Mouse (Mus musculus): ENCODE results near the gene Elovl6.

Gene Elovl6

GRCm38 (mm10) chr3:129649586-129650292 lies 117.6 kb downstream of the Elovl6 start:
- peak; percentile 53 to 64 for DNase-seq

GRCm38 (mm10) chr3:129650293-129650612 lies 118.1 kb downstream of the Elovl6 start:
- no peak for DNase-seq

GRCm38 (mm10) chr3:129650931-129651330 lies 118.8 kb downstream of the Elovl6 start:
- no peak for DNase-seq

GRCm38 (mm10) chr3:129651765-129652164 lies 119.6 kb downstream of the Elovl6 start:
- no peak for DNase-seq

DNA sequence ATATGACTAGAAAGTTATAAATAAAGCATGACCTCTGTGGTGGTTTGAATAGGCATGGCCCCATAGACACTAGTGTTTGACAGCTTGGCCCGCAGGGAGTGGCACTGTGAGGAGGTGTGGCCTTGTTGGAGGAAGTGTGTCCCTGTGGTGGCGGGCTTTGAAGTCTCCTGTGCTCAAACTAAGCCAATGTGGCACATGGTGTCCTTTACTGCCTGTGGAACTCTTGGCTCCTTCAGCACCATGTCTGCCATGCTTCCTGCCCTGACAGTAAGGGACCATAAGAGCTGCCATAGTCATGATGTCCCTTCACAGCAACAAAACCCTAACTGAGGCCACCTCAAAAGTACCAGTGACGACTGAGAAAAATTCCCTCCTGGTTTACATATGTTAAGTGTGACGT lies 120.3 kb downstream of the Elovl6 start:
- DNase-seq: no peak

DNA sequence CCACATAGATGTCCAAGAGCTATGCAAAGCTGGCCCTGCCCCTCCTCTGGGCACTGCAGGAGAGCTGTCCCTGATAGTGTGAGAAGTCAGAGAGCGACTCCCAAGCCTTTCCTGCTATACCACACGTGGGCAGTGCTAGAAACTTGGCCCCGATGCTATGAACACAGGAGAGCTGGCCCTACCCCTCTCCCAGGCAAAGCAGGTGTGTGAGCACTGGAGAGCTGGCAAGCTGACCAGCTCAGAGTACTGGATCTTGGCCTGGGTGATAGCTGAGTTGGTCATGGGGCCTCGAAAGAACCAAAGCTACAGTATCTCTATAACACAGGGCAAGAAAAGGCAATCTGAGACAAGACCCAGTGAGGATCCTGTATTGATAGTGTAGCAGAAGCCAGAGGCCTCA lies 124.4 kb downstream of the Elovl6 start:
- no peak for DNase-seq

DNA sequence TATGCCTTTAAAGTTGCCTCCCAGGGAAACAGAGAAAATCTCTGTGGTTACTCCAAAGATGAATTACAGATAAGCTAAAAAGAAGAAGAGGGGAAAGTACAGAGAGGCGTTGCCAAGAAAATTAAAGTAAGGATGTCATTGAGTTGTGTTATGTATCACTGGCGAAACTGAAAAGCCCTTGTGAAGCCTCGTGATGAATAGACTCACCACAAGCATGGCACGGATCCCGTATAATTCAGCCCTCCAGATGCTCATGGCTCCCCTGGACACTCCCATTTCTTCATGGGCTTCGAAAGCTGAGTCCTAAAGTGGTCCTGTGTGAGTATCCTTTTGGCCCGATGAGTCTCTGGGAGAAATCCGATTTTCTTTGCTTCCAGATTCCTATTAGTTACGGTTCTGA lies 125.1 kb downstream of the Elovl6 start:
- DNase-seq: no peak

DNA sequence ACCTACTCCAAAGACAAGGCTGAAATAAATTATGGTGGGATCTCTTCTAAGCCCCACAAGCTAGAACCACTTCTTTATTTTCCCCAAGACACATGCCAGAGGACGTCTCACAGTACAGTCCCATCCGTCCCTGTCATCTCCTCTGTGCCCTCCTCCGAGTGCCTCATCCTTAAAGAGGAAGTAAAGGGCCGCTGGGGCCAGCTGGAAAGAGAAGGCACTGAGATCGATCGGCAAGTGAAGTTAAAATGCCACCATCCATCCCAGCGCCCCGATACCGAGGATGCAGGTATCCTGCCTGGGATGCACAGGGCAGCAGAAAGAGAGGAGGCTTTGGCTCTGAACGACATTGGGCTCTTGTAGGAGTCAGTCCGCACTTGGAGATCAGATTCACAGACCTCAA lies 125.6 kb downstream of the Elovl6 start:
- no peak for DNase-seq

- DNase-seq: no peak
These were observed 126.6 kb downstream of the Elovl6 start for GRCm38 (mm10) chr3:129658776-129659175.

DNA sequence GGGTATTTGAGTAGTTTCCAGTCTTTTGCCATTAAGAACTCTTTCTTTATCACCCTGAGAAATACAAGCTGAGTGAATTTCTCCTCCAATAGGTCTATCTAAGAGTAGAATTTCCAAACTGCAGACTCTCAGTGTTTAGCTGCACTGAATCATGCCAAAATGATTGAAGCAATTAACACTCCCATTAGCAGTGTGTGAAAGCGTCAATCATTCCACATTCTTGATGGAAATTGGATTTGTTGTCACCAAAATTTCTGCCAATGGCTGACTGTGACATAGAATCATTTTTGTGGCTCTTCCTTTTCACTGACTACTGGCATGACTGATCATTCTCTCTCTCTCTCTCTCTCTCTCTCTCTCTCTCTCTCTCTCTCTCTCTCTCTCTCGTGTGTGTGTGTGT lies 131.8 kb downstream of the Elovl6 start:
- no peak for DNase-seq

DNA sequence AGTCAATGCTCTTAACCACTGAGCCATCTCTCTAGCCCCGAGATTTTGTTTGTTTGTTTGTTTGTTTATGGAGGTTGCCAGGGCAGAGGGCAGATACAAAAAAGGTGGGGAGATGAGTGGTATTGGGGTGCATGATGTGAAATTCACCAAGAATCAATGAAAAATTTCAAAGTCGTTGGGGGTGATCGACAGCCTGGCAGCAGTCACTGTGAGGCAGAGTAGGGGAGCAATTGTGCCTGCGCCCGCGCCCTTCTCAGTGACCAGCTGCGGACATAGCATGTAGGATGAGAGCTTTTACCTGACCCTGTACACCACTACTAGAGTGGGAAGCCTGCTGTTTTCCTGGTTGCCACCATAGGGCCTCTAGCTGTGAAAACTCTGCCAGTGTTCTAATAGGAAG lies 143.8 kb downstream of the Elovl6 start:
- DNase-seq: no peak

DNA sequence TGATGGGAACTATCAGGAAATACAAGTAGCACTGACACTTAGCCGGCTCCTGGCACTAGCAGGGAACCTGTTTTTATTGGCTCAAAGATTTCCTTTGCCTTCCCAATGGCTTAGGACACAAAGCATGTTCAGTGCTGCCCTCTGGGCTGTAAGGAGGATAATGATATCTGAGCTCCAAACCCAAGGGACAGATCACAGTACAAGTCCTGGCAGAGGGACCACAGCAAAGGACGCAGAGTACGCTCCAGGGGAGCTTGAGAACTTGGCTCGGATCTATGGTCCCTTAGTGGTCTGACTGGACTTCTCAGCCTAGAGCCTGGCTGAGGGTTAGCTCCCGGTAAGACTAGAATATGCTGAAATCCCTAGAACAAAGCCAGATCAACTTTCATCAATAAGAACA lies 148.1 kb downstream of the Elovl6 start:
- no peak for DNase-seq

- peak in 1 of 2 experiments; percentile 49 for DNase-seq
These were observed 149.7 kb downstream of the Elovl6 start for GRCm38 (mm10) chr3:129681841-129682240.

DNA sequence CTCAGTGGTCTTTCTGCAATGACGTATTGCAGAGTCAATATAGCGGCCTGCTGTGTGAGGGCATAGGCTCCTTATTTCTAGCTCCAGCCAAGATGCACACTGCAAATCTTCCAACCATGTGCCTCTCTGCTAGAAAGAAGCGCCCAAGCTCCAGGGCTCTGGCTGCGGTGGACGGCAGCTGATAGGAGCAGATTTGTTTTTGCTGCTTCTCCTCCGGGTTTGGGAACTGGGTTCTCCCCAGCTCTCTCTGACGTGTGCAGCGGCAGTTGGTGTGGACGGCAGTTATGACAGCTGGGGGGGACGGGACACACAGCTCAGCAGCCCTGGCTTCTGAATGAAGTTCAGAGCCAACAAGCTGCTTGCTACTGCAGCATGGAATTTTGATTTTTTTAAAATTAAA lies 150.2 kb downstream of the Elovl6 start:
- peak in 1 of 2 experiments; percentile 41 for DNase-seq

DNA sequence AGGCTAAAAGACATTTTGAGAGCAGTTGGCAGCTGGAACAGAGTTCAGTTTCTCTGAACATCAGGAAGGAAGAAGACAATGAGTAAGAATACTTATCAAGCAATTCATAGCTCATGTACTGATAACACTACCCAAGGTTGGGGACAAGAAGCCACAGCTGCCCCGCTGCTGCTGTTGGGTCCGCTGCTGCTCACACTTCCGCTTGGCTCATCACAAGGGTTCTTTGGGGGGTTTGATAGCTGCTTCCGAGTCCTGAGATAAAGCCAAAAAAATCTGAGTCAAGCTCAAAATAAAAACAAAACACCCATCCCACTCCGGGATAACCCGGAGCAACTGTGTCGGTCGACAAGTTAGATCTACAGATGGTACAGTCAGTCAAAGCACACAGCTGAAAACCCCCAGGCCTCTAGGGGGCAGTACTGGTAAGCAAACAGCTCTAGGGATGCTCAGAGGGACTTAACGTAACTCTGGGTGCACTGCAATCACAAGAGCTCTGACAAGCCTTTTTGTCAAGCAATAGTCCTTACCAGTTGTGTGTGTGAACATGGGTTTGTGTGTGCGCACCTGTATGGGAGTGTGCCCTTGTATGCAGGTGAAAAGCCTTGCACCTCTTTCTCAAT lies 151.0 kb downstream of the Elovl6 start:
- peak in 1 of 2 experiments; percentile 26 for DNase-seq

- DNase-seq: no peak
These were observed 154.0 kb downstream of the Elovl6 start for GRCm38 (mm10) chr3:129686196-129686595.

- peak in 1 of 2 experiments; percentile 68 for DNase-seq
These were observed 154.7 kb downstream of the Elovl6 start for GRCm38 (mm10) chr3:129686698-129687333.

DNA sequence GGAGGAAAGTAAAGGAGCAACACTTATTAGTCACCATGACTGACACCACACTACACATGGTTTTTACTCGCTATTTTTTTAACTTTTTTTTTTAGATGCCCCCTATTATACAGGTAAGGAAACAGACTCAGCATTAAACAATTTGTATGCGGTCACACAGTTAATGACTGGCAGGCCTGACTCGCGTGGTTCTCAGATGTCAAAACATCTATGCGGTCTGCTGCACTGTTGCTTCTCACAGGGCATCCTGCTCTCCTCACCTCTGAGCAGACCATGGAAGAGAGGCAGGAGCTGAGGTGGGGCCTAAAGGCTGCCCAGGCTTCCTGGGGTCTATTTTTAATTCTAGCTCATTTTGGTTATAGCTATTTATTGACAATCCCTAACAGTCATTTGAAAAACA lies 155.3 kb downstream of the Elovl6 start:
- DNase-seq: no peak
